Mouse (Mus musculus) T-cell, adult 2 months (primary cell): ENCODE data around the gene Atp1a3.
"Not testable (repeated sequence)": the region's sequence is repeated elsewhere in the genome, so short reads cannot be mapped to it uniquely, and the experiment has no call there.

Source experiments
- DNase-seq: peaks from one replicate; pipeline ENCODE4 v3.0.0; 2022; ENCODE audit warnings: low spot score

Gene Atp1a3

DNA sequence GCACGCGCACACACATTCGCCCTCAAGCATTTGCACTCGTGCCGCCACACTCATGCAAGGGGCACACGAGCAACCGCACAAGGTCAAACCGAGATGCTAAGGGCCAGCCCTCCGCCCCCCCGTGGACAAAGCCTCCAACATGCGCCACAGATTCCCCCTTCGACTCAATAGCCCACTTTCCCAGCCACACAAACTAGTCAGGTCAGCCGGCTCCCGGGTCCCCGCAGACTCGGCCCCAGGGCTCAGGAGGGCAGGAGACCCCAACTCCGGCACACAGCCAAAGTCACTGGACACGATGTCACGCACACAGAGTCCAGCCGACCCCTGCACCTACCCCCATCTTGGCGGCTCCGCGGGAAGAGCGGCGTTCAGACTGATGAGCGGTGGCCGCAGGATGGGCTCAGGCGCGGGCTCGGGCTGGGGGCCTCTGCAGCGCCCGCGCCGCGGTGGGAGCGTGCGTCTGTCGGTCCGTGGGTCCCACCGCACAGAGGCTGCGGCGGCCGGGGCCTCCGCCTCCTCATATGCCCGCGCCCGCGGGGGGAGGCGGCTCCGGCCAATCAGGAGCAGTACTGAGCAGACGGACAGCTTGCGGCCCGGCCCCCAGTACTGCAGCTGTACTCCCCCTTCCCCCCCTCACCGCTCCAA lies at the start of gene Atp1a3:
Gene Atp1a3 (minus strand): TSS at position 538 of the 645 bp plus-strand sequence.
- DNase-seq: no peak

DNA sequence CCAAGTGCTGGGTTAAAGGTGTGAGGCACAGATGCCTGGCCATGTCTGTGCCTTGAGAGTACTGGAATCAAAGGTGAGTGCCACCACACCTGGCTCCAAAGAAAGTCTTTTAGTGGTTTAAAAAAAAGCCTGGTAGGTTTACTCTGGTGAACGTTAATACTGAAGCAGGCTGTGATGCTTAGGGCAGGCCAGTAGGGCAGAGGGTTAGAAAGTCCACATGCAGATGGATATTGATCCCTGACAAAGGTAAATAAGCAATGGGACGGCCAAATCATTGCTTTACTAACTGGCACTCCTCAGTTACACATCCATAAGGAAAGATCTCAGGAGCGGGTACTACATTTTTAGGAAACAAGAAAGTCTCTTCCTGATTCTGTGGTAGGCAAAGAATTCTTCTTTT lies 46.8 kb upstream of the Atp1a3 start:
- no peak for DNase-seq

GRCm38 (mm10) chr7:25049295-25049930 lies 43.7 kb upstream of the Atp1a3 start:
- no peak for DNase-seq

DNA sequence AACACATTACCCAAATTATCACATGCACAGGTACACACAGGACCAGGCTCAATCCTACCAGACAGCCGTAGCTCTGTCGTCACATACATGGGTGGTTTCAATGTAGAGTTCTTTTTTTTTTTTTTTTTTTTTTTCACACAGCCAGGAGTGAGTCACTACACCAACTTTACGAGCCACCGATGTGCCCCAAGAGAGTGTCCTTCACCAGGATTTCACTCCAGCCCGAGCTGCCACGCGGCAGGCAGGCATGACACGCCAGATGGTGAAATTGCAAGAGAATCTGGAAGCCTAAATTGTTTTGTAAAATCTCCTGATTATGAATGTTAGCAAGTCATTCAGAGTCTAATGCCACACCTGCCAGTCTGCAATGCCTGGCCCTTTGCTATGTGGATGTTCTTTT lies 41.6 kb upstream of the Atp1a3 start:
- no peak for DNase-seq

GRCm38 (mm10) chr7:25044599-25044998 lies 38.8 kb upstream of the Atp1a3 start:
- not testable (repeated sequence) for DNase-seq

DNA sequence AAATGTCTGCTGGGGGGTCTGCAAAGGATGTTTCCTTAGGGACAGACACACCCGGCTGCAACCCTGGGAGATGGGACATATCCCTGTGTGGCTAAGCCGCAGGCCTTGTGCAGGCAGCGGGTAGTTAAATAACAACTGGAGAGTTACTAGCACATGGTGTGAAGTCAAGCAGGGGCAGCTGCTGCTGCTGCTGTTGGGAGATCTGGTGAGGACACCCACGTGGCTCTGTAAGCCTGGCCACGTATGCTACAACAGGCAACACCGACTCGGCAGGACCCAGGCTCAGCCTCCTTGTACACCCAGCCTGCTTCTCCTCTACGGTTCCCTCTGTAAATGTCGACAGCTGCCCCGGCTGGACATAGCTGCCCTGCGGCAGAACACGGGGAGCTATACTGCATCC lies 36.2 kb upstream of the Atp1a3 start:
- DNase-seq: no peak

DNA sequence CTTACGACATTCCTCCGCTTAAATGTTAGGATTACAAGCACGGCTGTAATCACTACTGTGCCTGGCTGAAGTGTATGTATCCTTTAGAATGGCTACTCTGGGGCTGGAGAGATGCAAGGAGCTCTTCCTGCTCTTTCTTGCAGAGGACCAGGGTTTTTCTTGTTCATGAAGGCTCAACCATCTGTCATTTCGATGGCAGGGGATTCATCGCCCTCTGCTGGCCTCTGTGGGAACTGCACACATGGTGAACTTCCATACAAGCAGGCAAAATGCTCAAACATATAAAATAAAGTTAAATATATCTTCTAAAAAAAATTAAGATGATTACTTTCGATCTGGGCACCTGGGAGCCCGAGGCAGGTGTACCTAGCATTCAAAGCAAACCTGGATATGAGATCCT lies 30.2 kb upstream of the Atp1a3 start:
- peak; percentile 52 for DNase-seq

GRCm38 (mm10) chr7:25034796-25035195 lies 29.0 kb upstream of the Atp1a3 start:
- DNase-seq: no peak

DNA sequence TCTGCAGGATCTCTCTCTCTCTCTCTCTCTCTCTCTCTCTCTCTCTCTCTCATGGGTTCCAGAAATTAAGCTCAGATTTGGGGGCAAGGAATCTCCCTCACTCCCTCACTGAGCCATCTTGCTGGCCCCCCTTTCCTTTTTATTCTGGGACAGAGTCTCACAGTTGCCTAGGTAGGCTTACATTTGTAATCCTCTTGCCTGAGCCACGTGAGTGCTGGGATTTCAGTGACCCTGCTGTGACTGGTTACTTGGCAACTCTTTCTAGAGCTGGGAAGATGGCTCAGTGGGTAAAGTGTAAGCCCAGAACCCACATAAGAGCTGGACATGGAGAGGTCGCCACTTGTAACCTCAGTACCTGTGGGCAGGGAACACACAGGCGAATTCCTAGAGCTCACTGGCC lies 25.8 kb upstream of the Atp1a3 start:
- no peak for DNase-seq

GRCm38 (mm10) chr7:25030032-25030753 lies 24.4 kb upstream of the Atp1a3 start:
- DNase-seq: peak; percentile 59

GRCm38 (mm10) chr7:25026452-25026851 lies 20.7 kb upstream of the Atp1a3 start:
- no peak for DNase-seq

DNA sequence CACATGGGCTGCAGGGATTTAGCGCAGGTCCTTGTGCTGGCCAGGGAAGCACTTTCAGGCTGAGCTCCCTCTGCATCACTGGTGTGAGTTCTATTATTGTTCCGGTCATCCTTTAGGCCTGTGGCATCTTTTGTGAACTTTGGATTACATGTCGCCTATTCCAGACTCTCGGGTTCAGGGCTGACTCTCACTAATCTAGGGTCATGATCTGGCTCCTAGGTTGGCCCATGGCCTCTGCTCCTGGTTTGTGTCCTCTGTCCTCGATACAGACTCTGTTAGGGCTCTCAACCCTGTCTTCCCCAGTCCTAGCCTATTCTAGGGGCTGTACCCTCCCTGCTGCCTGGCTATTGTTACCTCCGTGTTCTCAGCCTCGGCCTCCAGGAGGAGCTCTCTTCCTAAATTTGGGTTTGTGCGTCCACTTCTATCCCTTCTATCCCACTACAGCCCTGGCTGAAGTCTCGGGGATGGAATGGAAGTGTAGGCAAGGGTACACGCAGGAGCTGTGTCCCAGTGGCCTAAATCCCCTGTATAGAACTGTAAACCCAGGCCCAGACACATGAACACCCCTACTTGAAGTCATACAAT lies 20.2 kb upstream of the Atp1a3 start:
- DNase-seq: no peak

DNA sequence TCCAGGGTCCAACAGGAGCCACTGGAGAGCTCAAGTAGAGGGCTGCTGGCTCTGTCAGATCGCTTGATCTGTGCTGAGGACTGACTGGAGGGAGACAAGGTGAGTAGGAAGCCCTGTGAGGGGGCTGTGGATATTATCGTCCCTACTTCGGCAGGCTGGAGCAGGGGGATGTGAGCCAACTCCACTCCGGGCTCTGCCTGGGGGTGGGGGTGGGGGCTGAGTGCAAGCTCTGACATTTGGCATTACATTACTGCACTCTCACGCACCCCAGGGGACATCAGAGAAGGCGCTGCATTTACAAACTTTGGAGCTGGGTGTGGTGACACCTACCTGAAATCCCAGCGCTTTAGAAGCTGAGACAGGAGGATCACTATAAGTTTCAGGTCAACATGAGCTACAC lies 5.8 kb upstream of the Atp1a3 start:
- DNase-seq: no peak

- no peak for DNase-seq
These were observed 4.5 kb upstream of the Atp1a3 start for GRCm38 (mm10) chr7:25010090-25010913.

GRCm38 (mm10) chr7:25009099-25009700 lies 3.4 kb upstream of the Atp1a3 start:
- no peak for DNase-seq

GRCm38 (mm10) chr7:25008635-25009034 lies 2.9 kb upstream of the Atp1a3 start:
- DNase-seq: peak; percentile 42

DNA sequence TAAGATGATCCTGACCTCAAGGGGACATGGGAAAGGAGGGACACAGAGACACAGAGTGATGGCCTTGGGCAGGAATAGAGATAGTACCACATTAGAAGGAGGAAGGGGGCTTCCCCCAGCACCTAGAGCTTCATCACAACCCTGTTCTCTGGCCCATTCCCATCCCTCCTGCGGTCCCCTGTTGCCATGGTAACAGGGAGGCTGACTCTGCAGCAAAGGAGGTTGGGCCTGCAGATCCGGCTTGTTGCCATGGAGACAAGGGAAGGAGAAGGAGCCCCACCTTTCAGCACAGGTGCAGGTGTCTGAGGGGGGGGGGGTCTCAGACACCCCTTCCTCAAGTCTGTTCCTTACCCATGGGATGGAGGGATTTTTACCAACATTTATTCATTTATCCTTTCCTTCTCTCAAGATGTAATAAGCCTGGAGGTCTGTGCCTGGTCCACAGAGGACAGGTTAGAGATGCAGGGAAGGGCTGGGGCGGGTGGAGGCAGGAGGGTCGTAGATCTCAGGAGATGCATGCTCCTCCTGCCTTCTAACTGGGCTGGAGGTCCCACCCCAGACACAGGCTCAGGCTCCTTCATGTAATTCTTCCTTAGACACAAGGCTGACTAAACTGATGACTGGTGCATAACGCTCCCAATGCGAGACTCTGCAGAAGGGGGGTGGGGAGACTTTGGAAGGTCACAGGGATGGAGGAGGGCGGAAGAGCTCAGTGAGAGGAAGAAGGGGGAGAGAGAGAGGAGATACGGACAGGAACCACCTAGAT lies 2.0 kb upstream of the Atp1a3 start:
- no peak for DNase-seq

DNA sequence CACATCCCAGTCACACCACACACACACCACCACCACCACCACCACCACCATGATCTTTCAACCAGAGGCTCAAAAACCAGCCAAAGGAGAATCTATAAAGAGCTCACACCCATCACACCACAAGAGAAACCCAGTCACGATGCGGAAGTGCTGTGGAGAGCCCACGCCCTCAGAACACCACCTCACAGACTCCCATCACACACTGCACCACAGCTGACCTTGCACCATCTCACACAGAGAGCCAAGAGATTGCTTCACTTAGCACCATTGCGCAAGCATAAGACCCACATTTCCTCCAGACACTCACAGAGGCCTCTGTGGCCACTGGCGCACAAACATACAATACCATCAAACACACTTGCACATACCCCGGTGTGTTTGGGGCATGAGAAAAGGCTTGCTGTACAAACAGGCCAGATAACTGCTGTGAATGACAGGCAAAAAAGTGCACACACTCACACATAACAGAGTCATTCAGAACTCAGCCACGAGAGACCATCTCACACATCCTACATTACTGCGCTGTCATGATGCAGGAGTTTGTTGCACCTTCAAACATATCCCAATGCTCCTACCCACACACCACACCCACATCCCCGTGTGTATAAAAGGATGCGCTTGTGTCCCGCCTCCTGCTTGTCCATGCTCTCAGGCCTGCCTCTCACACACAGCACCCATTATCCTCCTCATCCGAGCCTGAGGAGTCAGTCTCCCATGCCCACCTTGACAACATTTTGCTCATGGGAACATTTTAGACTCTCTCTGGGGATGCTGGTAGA lies 1.0 kb upstream of the Atp1a3 start:
- DNase-seq: no peak

DNA sequence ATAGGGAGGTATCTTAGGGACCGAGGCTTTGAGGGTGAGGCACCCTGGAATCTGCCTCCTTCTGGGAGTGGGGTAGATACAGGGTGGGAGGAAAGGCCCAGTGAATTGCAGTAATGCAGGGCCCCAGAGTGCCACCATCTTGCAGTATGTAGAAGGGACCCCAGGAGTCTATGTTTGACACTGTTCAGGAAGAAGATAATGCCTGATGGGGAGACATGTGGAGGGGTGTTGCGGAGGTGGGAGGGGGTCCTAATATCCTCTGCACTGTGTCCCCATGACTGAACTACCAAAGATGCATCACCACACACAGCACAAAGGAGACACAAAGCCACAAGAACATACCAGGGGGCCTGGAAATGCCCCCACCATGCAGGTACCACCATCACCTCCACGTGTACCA lies 413 bp upstream of the Atp1a3 start:
- DNase-seq: no peak

DNA sequence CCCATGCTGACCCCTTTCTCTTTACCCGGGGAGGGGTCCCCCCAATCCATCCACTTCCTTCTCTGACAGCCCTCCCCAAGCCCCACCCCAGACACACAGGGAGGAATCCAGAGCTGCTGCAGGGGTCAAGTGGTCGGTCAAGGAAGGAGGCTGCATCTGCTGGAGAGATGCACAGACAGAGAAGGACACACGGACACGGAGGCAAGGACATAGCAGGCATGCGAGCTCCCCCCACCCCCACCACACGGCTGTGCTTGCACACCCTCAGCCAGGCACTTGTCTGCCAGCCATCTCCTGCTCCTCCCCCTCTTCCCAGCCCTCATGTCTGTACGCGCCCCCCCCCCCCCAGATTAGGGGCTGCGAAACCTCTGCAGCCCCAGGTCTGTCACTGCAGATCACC lies 952 bp downstream of the Atp1a3 start:
- no peak for DNase-seq
